Mouse (Mus musculus) neural tube, embryonic 11.5 days (tissue): ENCODE measurements around the gene Ptpn18. TPM values are rescaled to one million over a fixed set of nuclear protein-coding genes. Genes with fewer than 3 reads are reported as not detected.

Source experiments
- ATAC-seq: fragments of 200-750 bp; cut with Nextera tagmentation; 2 replicates; pipeline ENCODE4 v1.8.0; 2017; ENCODE audit warnings: moderate number of reproducible peaks, mild to moderate bottlenecking, moderate TSS enrichment, moderate library complexity; ENCODE audit not compliant: insufficient read depth, low FRiP score, low TSS enrichment
- DNase-seq: peaks from one replicate; pipeline ENCODE4 v3.0.0-alpha.2; 2015; ENCODE audit warnings: low spot score
- H3K27ac ChIP-seq: fragments of 300-500 bp; sonication (generic); 2 replicates; pipeline ENCODE4 v1.5.1; 2014; ENCODE audit warnings: low read depth, mild to moderate bottlenecking, low read length
- H3K27me3 ChIP-seq: fragments of 300-500 bp; sonication (generic); 2 replicates; pipeline ENCODE4 v1.6.1; 2014; ENCODE audit warnings: mild to moderate bottlenecking, low read length, mixed read lengths; ENCODE audit not compliant: control insufficient read depth, insufficient read depth
- H3K36me3 ChIP-seq: fragments of 300-500 bp; sonication (generic); 2 replicates; pipeline ENCODE4 v1.6.1; 2014; ENCODE audit warnings: mild to moderate bottlenecking, low read length, moderate library complexity, mixed read lengths; ENCODE audit not compliant: control insufficient read depth, insufficient read depth
- H3K4me1 ChIP-seq: fragments of 300-500 bp; sonication (generic); 2 replicates; pipeline ENCODE4 v1.6.1; 2014; ENCODE audit warnings: low read length, mixed read lengths; ENCODE audit not compliant: control insufficient read depth, insufficient read depth
- H3K4me2 ChIP-seq: fragments of 300-500 bp; sonication (generic); 2 replicates; pipeline ENCODE4 v1.6.1; 2014; ENCODE audit warnings: low read depth, mild to moderate bottlenecking, moderate library complexity
- H3K4me3 ChIP-seq: fragments of 300-500 bp; sonication (generic); 2 replicates; pipeline ENCODE4 v1.5.1; 2014; ENCODE audit warnings: low read depth, low read length
- H3K9ac ChIP-seq: fragments of 300-500 bp; sonication (generic); 2 replicates; pipeline ENCODE4 v1.6.1; 2014; ENCODE audit warnings: mild to moderate bottlenecking, low read length
- H3K9me3 ChIP-seq: fragments of 300-500 bp; sonication (generic); 2 replicates; pipeline ENCODE4 v1.6.1; 2016; ENCODE audit warnings: low read length; ENCODE audit not compliant: control insufficient read depth
- WGBS: fragments of 180-500 bp; shearing (Covaris S2); extraction: QIAGEN DNeasy Blood & Tissue Kit; methylation state at CpG from one replicate; pipeline ENCODE4 v1.1.7; 2014; 5-methylcytosine and 5-hydroxymethylcytosine counted together
- polyA plus RNA-seq: library from polyadenylated mRNA; unstranded; fragments of >200 nt; fragmentation: Nextera tagmentation; extraction: Ambion mirVana; gene quantifications from 2 replicates; pipeline ENCODE4 v1.2.1, GENCODE M21; 2014

The Ptpn18 gene
- polyA plus RNA-seq, 1 experiment from 2014 or later = 6.6 TPM

DNA sequence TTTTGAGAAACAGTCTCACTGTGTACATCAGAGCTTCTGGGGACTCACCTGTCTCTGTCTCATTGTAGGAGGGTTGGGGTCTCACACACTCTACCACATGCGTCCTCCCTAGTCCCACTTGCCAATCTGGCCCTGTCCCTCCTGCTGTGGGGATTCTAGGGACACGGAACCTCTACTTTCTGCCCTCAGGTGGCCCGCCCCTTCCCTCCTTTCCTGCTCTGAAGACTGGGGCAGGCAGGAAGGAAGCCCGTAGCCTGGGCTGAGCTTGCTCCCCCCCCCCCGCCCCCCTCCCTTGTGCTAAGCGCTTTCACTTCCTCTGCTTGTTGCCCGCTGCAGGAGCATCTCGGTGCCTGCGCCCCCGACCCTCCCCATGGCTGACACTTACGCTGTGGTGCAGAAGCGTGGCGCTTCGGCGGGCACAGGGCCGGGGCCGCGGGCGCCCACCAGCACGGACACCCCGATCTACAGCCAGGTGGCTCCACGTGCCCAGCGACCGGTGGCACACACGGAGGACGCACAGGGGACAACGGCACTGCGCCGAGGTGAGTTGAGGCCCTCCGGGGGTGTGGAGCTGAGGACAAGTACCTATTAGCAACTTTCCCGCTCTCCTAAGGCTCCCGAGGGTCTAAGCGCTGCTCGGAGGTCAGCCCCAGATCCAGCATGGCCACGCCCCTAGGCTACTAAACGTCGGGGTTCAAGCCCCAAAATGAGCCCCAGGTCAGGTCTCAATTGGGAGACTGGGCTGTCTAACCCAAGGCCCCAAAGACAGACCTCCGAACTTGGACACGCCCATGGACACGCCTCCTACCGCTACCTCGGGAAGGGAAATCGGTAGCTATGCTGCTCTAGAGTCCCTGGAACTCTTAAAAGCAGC lies 13.1 kb downstream of the Ptpn18 start:
- peak overlapping the region; percentile 56 for H3K9ac ChIP-seq

DNA sequence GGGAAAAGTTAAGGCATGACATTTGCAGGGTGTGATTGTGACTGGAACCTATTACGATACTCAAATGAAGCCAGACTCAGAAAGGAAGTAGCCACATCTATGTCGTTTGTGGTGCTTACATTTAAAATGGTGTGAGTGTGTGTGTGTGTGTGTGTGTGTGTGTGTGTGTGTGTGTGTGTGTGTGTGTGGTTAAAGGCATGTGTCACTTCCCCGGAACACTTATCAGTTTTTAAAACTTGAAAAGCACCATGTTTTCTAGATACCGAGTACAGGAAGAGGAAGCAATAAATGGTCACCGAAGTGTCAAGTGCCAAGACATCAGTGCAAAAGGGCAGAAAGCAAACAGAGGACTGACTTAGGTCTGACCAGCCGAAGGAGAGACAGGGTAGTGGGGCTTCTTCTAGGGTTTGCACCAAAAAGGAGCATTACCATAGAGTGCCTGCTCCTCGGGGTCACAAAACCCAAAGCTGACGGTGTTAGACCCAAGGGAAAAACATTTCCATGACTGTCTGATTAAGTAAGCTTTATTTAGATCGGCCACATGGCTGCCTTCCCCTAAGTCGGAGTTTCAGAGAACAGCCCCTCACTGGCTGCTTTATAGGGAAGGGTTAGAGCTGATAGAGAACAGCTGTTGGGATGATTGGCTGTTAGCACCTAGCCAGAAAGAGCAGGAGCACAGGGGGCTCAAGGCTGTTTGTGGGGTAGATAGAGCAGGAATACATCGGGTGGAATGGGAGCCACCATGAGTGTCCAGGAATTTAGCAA lies 19.5 kb downstream of the Ptpn18 start:
- Histone ChIP-seq H3K9me3 (no peaks in the 10 kb centered on the region), H3K4me1 (no peaks in the 10 kb centered on the region), H3K9ac (no peak overlapping the region), H3K4me3 (no peak overlapping the region), H3K4me2 (no peak overlapping the region), H3K27ac (no peak overlapping the region), H3K27me3 (no peaks in the 10 kb centered on the region), H3K36me3 (no peaks in the 10 kb centered on the region)
- DNase-seq (no peak), ATAC-seq (no peak)
- 63% methylated on average over 11 of the region's 11 CpGs for WGBS

More for the DNA sequence above, 13.1 kb downstream of the Ptpn18 start:
- Histone ChIP-seq H3K9me3 (no peaks in the 10 kb centered on the region), H3K4me1 (peaks cover 3% of the 10 kb centered on the region; the same call in 1 of the 2 replicates), H3K27ac (no peak overlapping the region), H3K4me3 (peak overlapping the region; percentile 42), H3K4me2 (peak overlapping the region; percentile 88), H3K27me3 (peaks cover 11% of the 10 kb centered on the region), H3K36me3 (no peaks in the 10 kb centered on the region)
- under 1% methylated on average over 39 of the region's 43 CpGs for WGBS
- ATAC-seq = peak; percentile 45; the same call in 1 of the 2 replicates
- peak; percentile 44 for DNase-seq

DNA sequence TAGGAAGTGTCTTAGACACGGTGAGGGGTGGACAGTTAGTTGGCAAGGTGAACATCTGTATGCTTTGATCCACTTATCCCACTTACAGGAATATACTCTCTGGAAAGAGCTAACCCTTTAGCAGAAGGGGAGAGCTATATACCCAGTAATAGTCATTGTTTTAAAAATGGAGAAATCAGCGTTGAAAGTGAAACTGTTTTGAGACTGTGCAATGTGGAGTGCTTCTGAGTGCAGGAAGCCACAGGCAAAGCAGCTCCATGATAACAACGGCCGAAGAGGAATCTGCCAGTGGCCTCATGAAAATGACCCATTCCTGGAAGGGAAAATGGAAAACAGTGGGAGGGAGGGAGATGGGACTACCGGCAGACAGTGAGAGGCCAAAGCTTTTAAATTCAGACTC lies 21.2 kb downstream of the Ptpn18 start:
- no peaks in the 10 kb centered on the region for H3K4me1 ChIP-seq
- ATAC-seq (no peak), DNase-seq (no peak)
- WGBS = 77% methylated on average over 5 of the region's 5 CpGs
- no peaks in the 10 kb centered on the region for H3K36me3 ChIP-seq
- H3K4me2 ChIP-seq = no peak overlapping the region
- no peaks in the 10 kb centered on the region for H3K9me3 ChIP-seq
- no peak overlapping the region for H3K4me3 ChIP-seq
- peaks cover 3% of the 10 kb centered on the region; the same call in 1 of the 2 replicates for H3K27me3 ChIP-seq
- H3K9ac ChIP-seq = no peak overlapping the region
- no peak overlapping the region for H3K27ac ChIP-seq

DNA sequence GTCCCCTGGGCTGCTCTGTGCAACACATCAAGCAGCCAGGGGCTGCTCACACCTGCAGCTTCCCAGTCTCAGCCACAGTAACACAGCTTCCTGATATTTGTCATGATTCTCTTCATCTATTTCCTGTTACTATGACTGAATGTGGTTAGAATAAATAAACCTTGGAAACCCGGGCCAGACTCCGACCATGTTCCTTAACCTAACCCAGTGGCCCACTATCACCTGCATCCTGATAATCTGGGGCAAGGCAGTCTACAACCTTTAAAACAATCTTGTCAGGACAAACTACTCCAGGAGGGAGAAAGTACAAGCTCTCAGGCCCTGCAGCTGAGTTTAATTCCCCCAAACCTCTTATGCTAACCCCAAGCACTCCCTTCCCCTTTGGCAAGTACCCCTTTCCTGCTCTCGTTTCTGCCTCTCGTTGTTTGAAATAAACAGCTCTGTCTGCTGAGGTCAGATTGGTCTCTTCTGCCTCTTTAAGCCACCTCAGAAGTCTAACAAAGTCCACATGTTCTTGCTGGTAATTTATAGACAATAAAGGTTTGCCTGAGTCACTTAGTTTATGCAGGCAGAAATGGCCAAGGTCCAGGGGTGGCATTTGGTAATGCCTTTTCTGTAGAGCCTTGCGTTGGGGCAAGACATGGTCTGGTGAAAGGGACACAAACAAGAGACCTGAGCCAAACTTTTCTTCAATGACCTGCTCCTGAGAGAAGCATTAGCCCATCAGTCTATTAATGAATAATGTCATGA lies 22.5 kb downstream of the Ptpn18 start:
- no peak overlapping the region for H3K4me3 ChIP-seq
- no peak overlapping the region for H3K9ac ChIP-seq
- H3K9me3 ChIP-seq = no peaks in the 10 kb centered on the region
- H3K27ac ChIP-seq = no peak overlapping the region
- no peaks in the 10 kb centered on the region for H3K36me3 ChIP-seq
- ATAC-seq (no peak), DNase-seq (no peak)
- no peaks in the 10 kb centered on the region for H3K4me1 ChIP-seq
- H3K4me2 ChIP-seq = no peak overlapping the region
- H3K27me3 ChIP-seq = peaks cover 3% of the 10 kb centered on the region; the same call in 1 of the 2 replicates
- 82% methylated on average over 5 of the region's 5 CpGs for WGBS

DNA sequence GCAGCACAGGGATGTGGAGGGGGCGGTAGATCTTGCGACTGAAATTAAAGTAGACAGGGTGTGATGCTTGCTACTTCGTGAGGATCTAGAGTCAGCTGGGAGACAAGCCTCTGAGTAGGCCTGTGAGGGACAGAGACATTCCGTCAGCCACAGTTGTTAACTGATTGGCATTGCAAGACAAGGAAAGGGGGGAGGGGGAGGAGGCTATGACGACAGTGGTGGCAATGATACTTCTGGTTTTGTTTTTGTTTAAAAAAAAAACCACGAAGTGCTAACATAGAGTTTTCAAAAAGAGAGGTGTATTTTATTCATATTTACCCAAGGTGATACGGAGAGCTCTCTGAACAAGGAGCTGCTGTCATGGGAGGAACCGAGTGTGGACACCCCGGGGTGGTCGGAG lies 24.9 kb downstream of the Ptpn18 start:
- Histone ChIP-seq H3K27ac (no peak overlapping the region), H3K27me3 (peaks cover 3% of the 10 kb centered on the region; the same call in 1 of the 2 replicates), H3K36me3 (no peaks in the 10 kb centered on the region), H3K4me3 (no peak overlapping the region), H3K9ac (no peak overlapping the region), H3K9me3 (no peaks in the 10 kb centered on the region), H3K4me2 (no peak overlapping the region), H3K4me1 (no peaks in the 10 kb centered on the region)
- no peak for ATAC-seq
- WGBS = 78% methylated on average over 10 of the region's 10 CpGs
- no peak for DNase-seq

DNA sequence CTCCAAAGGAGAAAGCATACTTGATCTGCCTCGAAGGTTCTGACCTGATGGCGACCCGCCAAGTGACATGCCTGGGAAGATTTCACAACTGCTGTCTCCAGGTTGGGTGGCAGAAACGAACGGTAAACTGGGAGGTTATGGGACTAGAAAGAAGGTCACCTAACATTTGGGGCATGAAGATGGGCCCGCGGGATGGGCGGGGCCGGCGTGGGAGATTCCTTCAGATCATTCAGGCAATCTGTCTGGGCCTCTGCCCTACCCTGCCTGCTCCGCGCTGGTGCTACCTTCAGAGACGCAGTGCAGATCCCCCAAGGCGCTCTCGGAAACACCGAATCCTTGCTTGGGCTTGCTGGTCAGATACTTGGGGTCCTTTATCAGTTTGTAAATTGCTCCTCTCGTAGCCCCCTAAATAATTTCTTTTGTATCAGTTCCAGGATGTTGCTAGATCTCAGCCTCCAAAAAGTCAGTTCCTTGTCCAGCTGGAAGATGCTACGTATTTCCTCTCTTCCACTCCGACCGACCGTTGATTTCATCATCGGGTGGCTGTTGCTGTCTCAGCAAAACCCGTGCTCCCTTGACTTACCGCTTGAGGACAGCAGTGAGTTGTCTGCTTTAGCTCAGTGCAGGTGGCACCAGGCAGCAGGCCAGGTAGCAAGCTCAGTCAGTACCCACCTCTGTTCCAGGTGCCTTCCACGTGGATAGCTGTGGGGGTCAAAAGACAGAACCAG lies 26.1 kb downstream of the Ptpn18 start:
- no peaks in the 10 kb centered on the region for H3K4me1 ChIP-seq
- ATAC-seq = no peak
- H3K27ac ChIP-seq = no peak overlapping the region
- no peaks in the 10 kb centered on the region for H3K36me3 ChIP-seq
- H3K9ac ChIP-seq = peak overlapping the region; percentile 18; the same call in 1 of the 2 replicates
- H3K9me3 ChIP-seq = no peaks in the 10 kb centered on the region
- 7% methylated on average over 25 of the region's 25 CpGs for WGBS
- H3K4me3 ChIP-seq = peak overlapping the region; percentile 18
- peak; percentile 41 for DNase-seq
- peak overlapping the region; percentile 39 for H3K4me2 ChIP-seq
- H3K27me3 ChIP-seq = peaks cover 3% of the 10 kb centered on the region; the same call in 1 of the 2 replicates

DNA sequence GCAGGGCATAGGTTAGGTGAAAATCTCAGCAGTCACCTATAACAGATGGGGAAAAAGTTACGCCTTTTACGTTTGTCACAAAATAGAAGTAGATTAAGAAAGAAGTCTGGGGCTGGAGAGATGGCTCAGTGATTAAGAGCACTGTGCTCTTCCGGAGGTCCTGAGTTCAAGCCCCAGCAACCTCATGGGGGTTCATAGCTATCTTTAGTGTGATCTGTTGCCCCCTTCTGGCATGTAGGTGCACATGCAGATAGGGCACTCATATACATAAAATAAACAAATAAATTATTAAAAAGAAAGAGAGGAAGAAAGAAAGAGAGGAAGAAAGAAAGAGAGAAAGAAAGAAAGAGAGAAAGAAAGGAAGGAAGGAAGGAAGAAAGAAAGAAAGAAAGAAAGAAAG lies 27.8 kb downstream of the Ptpn18 start:
- no peaks in the 10 kb centered on the region for H3K9me3 ChIP-seq
- ATAC-seq (no peak), DNase-seq (no peak)
- no peak overlapping the region for H3K9ac ChIP-seq
- H3K27me3 ChIP-seq = peaks cover 3% of the 10 kb centered on the region; the same call in 1 of the 2 replicates
- 92% methylated on average over 3 of the region's 3 CpGs for WGBS
- H3K27ac ChIP-seq = no peak overlapping the region
- H3K4me1 ChIP-seq = no peaks in the 10 kb centered on the region
- H3K36me3 ChIP-seq = no peaks in the 10 kb centered on the region
- no peak overlapping the region for H3K4me2 ChIP-seq
- no peak overlapping the region for H3K4me3 ChIP-seq
